Mouse (Mus musculus) kidney, embryonic 14.5 days (tissue): ENCODE measurements at regions not wholly inside any gene's neighbourhood (a gene's known extent, or its start where the extent isn't known, plus 50 kb on each side); places are given as distances from the start of the nearest gene placed in this dataset.

ENCODE experiments used
- ATAC-seq: fragments of 200-750 bp; cut with Nextera tagmentation; 2 replicates; pipeline ENCODE4 v1.8.0; 2017; ENCODE audit warnings: moderate number of reproducible peaks, mild to moderate bottlenecking, moderate TSS enrichment, moderate library complexity; ENCODE audit not compliant: low FRiP score, low TSS enrichment
- H3K27ac ChIP-seq: fragments of 300-500 bp; sonication (generic); 2 replicates; pipeline ENCODE4 v1.5.1; 2014; ENCODE audit warnings: low read depth, mild to moderate bottlenecking, low read length, moderate library complexity, mixed read lengths
- H3K27me3 ChIP-seq: fragments of 300-500 bp; sonication (generic); 2 replicates; pipeline ENCODE4 v1.6.1; 2014; ENCODE audit warnings: mild to moderate bottlenecking, low read length; ENCODE audit not compliant: control insufficient read depth, insufficient read depth
- H3K36me3 ChIP-seq: fragments of 300-500 bp; sonication (generic); 2 replicates; pipeline ENCODE4 v1.6.1; 2014; ENCODE audit warnings: low read length, mixed read lengths; ENCODE audit not compliant: control insufficient read depth, insufficient read depth
- H3K4me1 ChIP-seq: fragments of 300-500 bp; sonication (generic); 2 replicates; pipeline ENCODE4 v1.6.1; 2014; ENCODE audit warnings: low read length, mixed read lengths; ENCODE audit not compliant: control insufficient read depth, insufficient read depth
- H3K4me2 ChIP-seq: fragments of 300-500 bp; sonication (generic); replicated peaks from 2 replicates; pipeline ENCODE4 v1.6.1; 2014; ENCODE audit warnings: low read depth, mild to moderate bottlenecking, low read length
- H3K4me3 ChIP-seq: fragments of 300-500 bp; sonication (generic); 2 replicates; pipeline ENCODE4 v1.5.1; 2014; ENCODE audit warnings: mild to moderate bottlenecking, low read length
- H3K9ac ChIP-seq: fragments of 300-500 bp; sonication (generic); 2 replicates; pipeline ENCODE4 v1.6.1; 2014; ENCODE audit warnings: low read depth, mild to moderate bottlenecking, low read length, moderate library complexity
- H3K9me3 ChIP-seq: fragments of 300-500 bp; sonication (generic); 2 replicates; pipeline ENCODE4 v1.6.1; 2016; ENCODE audit warnings: low read length; ENCODE audit not compliant: control insufficient read depth
- WGBS: fragments of 180-500 bp; shearing (Covaris S2); extraction: QIAGEN DNeasy Blood & Tissue Kit; methylation state at CpG from one replicate; pipeline ENCODE4 v1.1.7; 2014; 5-methylcytosine and 5-hydroxymethylcytosine counted together

DNA sequence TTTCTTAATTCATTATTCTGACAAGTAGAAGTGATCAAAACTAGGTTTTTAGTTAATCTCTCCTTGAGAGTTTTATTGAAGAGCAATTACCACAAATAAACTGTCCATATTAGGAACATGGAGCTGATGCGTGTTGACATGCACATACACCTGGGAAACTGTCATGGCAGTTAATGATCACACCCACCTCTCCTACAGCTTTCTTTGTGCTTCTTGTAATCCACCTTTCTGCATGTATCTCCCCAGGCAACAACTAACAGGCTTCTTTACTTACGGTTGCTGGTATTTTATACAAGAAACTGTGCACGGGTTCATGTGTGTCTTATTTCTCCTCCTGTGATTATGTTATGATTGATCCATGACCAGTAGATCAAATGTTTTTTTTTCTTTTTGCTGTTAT, 296.0 kb upstream of the Nr5a2 start:
- no peak for ATAC-seq
- H3K9ac ChIP-seq, result no peak overlapping the region
- H3K4me1 ChIP-seq, result no peaks in the 10 kb centered on the region

DNA sequence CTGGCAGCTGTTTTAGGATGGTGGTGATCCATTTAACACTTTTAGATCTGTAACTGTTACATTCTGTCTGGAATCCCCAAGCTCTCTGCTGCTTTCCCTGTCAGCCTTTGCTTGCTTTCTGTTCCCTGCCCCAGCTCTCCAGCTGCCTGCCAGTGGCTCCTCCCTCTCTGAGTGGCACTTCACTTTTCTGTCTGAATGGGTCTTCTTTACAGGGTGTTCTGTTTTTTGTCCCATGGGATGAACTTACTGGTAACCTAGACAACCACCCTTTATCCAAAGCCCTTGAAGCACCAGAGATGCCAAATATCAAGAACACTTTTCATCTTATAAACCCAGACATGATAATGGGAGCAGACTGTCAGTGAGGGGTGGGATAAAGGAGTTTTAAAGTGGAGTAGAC, 294.8 kb upstream of the Nr5a2 start:
- Histone ChIP-seq H3K9ac (no peak overlapping the region), H3K4me2 (no peak overlapping the region), H3K27ac (no peak overlapping the region), H3K36me3 (no peaks in the 10 kb centered on the region), H3K9me3 (peaks cover 5% of the 10 kb centered on the region; the same call in 1 of the 2 replicates), H3K4me1 (no peaks in the 10 kb centered on the region), H3K27me3 (no peaks in the 10 kb centered on the region), H3K4me3 (no peak overlapping the region)
- no peak for ATAC-seq

More for the DNA sequence above, 296.0 kb upstream of the Nr5a2 start:
- H3K27ac ChIP-seq, result no peak overlapping the region
- H3K9me3 ChIP-seq, result peaks cover 5% of the 10 kb centered on the region; the same call in 1 of the 2 replicates
- H3K27me3 ChIP-seq, result no peaks in the 10 kb centered on the region
- no peaks in the 10 kb centered on the region for H3K36me3 ChIP-seq
- H3K4me2 ChIP-seq, result no peak overlapping the region
- WGBS, result 92% methylated on average over 3 of the region's 3 CpGs
- no peak overlapping the region for H3K4me3 ChIP-seq

- Histone ChIP-seq H3K36me3 (no peaks in the 10 kb centered on the region), H3K9ac (no peak overlapping the region), H3K4me3 (no peak overlapping the region), H3K27ac (no peak overlapping the region), H3K4me2 (no peak overlapping the region), H3K9me3 (peaks cover 5% of the 10 kb centered on the region; the same call in 1 of the 2 replicates), H3K27me3 (no peaks in the 10 kb centered on the region), H3K4me1 (no peaks in the 10 kb centered on the region)
- ATAC-seq, result no peak
- WGBS, result 92% methylated on average over 1 of the region's 1 CpGs
These were observed 294.4 kb upstream of the Nr5a2 start for GRCm38 (mm10) chr1:137254634-137255033.

GRCm38 (mm10) chr1:137227098-137227485, 266.8 kb upstream of the Nr5a2 start:
- Histone ChIP-seq H3K27me3 (no peaks in the 10 kb centered on the region), H3K9me3 (peaks cover 4% of the 10 kb centered on the region; the same call in 1 of the 2 replicates), H3K4me2 (no peak overlapping the region), H3K36me3 (no peaks in the 10 kb centered on the region), H3K4me3 (no peak overlapping the region), H3K27ac (no peak overlapping the region), H3K4me1 (no peaks in the 10 kb centered on the region), H3K9ac (no peak overlapping the region)
- 79% methylated on average over 4 of the region's 4 CpGs for WGBS
- no peak for ATAC-seq

DNA sequence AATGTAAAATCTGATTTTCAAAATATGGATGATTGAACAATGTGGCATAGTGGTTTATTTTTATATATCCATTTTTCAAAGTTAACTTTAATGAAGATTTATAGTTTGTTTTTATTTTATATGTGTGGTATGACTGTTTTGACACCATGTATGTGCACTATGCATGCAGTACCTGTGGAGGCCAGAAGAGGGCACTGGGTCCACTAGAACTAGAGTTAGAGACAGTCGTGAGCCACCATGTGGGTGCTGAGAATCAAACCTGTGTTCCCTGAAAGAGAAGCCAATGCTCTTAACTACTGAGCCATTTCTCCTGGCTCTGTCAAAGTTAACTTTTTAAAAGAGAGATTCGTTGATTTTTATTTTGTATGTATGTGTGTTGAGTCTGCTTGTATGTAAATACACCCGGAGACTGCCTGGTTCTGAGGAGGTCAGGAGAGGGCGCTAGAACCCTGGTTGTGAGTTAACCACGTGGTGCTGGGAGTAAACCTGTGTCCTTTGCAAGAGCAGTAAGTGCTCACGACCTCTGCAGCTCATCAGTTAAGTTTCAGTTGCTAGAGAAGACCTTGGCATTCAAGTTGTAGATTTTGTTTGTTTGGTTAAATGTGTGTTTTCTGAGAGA, 266.3 kb upstream of the Nr5a2 start:
- H3K4me1 ChIP-seq, result no peaks in the 10 kb centered on the region
- no peak overlapping the region for H3K4me2 ChIP-seq
- no peaks in the 10 kb centered on the region for H3K27me3 ChIP-seq
- no peak overlapping the region for H3K27ac ChIP-seq
- H3K36me3 ChIP-seq, result no peaks in the 10 kb centered on the region
- H3K9me3 ChIP-seq, result peaks cover 4% of the 10 kb centered on the region; the same call in 1 of the 2 replicates
- H3K4me3 ChIP-seq, result no peak overlapping the region
- 82% methylated on average over 6 of the region's 6 CpGs for WGBS
- H3K9ac ChIP-seq, result no peak overlapping the region
- no peak for ATAC-seq

- Histone ChIP-seq H3K27ac (no peak overlapping the region), H3K4me3 (no peak overlapping the region), H3K27me3 (no peaks in the 10 kb centered on the region), H3K4me1 (no peaks in the 10 kb centered on the region), H3K9me3 (peaks cover 4% of the 10 kb centered on the region; the same call in 1 of the 2 replicates), H3K9ac (no peak overlapping the region), H3K4me2 (no peak overlapping the region), H3K36me3 (no peaks in the 10 kb centered on the region)
- ATAC-seq, result peak; percentile 41; the same call in 1 of the 2 replicates
- WGBS, result 27% methylated on average over 3 of the region's 3 CpGs
These were observed 265.2 kb upstream of the Nr5a2 start for GRCm38 (mm10) chr1:137225418-137225817.

DNA sequence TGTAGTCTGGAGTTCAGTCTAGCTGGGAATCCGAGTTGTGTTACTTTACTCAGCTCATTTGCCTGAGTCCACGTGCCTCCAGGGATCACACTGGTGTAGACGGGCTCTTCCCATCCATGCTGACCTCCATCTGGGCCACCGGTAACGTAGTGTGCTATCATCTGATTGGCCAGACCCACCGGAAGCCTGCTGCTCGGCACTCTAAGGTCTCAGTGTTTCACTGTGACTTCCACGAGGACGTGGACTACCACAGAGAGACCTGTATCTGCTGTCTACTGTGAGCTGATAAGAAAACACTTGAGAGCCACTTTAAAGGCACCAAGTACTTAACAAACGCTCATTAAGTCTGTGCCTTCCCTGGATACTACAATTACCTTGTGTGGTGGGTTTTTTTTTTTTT, 262.8 kb upstream of the Nr5a2 start:
- Histone ChIP-seq H3K27ac (no peak overlapping the region), H3K9ac (no peak overlapping the region), H3K9me3 (peaks cover 4% of the 10 kb centered on the region; the same call in 1 of the 2 replicates), H3K4me3 (no peak overlapping the region), H3K36me3 (no peaks in the 10 kb centered on the region), H3K4me1 (no peaks in the 10 kb centered on the region), H3K4me2 (no peak overlapping the region), H3K27me3 (no peaks in the 10 kb centered on the region)
- no peak for ATAC-seq
- 65% methylated on average over 10 of the region's 10 CpGs for WGBS

DNA sequence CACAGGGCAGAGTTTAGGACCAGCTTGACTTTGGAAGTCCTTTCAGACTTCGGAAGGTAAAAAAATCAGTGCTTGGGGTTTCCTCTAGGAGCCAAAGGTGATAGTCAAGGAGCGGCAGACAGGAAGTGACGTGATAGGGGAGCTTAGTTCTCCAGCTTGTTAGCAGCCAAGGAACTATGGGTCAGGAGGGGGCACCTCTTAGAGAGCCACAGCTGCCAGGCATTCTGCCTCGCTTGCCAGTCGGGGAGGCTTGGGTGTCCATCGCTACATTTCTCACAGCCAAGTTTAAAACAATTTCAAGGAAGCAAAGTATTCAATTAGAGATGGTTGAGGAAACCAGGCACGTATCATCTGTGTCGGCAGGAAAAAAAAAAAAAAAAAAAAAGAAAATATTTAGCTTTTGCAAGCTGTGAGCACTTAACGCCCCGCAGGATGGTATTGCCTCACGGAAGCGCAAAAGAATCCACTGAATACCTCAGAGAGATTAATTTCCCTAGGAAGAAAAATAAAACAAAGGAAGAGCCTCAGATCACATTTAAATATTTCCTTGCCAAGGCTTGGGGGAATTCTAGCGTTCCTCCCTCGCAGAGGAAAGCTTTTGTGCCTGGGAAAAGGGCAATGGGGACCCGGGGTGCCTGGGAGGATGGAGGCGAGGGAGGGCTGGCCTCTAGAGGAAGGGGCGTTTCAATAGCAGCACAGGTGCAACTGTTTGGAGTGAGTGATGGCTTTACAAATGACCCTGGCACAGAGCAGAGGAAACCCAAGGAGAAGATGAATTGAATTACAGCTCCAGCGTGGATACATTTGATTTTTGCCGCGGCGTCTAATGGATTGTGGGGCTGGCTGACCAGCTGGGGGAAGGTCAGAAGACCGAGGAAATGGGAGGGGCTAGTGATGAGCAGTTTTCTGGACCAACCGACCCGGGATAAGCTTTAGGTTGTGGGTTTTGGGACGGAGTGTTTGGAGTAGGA, 261.1 kb upstream of the Nr5a2 start:
- peak; percentile 63; the same call in 1 of the 2 replicates for ATAC-seq
- Histone ChIP-seq H3K27me3 (no peaks in the 10 kb centered on the region), H3K9ac (no peak overlapping the region), H3K4me1 (no peaks in the 10 kb centered on the region), H3K27ac (no peak overlapping the region), H3K9me3 (no peaks in the 10 kb centered on the region), H3K4me2 (peak overlapping the region; percentile 45), H3K4me3 (peak overlapping the region; percentile 23), H3K36me3 (no peaks in the 10 kb centered on the region)
- 9% methylated on average over 25 of the region's 25 CpGs for WGBS

DNA sequence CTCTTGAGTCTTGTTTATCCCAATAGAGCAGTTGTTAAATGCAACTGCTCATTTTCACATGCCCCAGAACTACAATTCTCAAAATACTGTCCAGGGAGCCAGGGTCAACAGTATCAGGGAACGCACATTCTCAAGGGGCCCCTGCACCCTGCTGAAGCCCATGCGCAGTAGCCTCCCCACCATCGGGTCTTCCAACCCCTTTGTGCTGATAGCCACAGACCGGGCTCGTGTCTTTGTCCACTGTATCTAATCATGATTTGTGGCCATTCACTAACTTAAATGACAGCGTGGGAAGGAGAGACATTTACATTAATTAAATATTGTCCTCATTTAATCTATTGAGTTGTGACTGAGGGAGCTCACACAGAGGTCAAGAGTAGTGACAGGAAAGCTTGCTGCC, 260.0 kb upstream of the Nr5a2 start:
- 71% methylated on average over 6 of the region's 6 CpGs for WGBS
- no peak overlapping the region for H3K27ac ChIP-seq

More for the DNA sequence above, 260.0 kb upstream of the Nr5a2 start:
- no peaks in the 10 kb centered on the region for H3K4me1 ChIP-seq
- no peak overlapping the region for H3K4me3 ChIP-seq
- no peaks in the 10 kb centered on the region for H3K36me3 ChIP-seq
- no peaks in the 10 kb centered on the region for H3K9me3 ChIP-seq
- no peaks in the 10 kb centered on the region for H3K27me3 ChIP-seq
- H3K4me2 ChIP-seq, result no peak overlapping the region
- no peak overlapping the region for H3K9ac ChIP-seq
- ATAC-seq, result no peak
